Mouse (Mus musculus) cerebellum, postnatal 36 days (tissue): ENCODE measurements around the gene Gm43951.
A peak's percentile ranks its signal among the peaks of the same experiment; 100 is the strongest.

Source experiments
- DNase-seq, 2 experiments: peaks; one replicate each; pipeline ENCODE4 v3.0.0; 2021 to 2022; ENCODE audit warnings: mixed read lengths in 2 of 2

The Gm43951 gene

GRCm38 (mm10) chr11:72206341-72207203 is at the start of gene Gm43951:
Gene Gm43951, minus strand, starts transcription at chr11:72206840.
- peak; percentile 34 to 44 for DNase-seq

GRCm38 (mm10) chr11:72256441-72256840 is 49.8 kb upstream of the Gm43951 start:
- DNase-seq = no peak

DNA sequence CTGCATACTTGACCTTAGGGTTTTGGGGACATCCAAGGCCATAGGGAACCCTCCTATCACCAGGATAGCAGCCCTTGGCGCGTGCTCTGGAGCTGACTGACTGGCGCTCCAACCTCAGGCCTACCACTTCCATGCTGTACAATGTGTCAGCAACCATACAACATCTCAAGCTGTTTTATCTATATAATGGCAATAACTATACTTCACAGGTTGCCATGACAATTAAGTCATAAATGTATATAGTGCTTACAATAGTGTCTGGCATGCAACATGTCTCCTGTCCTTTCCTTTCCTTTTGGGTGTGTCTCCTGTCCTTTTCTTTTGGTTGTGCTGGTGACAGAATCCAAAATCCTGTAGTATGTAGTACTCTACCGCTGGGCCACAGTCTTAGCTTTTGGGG is 49.0 kb upstream of the Gm43951 start:
- DNase-seq = no peak

DNA sequence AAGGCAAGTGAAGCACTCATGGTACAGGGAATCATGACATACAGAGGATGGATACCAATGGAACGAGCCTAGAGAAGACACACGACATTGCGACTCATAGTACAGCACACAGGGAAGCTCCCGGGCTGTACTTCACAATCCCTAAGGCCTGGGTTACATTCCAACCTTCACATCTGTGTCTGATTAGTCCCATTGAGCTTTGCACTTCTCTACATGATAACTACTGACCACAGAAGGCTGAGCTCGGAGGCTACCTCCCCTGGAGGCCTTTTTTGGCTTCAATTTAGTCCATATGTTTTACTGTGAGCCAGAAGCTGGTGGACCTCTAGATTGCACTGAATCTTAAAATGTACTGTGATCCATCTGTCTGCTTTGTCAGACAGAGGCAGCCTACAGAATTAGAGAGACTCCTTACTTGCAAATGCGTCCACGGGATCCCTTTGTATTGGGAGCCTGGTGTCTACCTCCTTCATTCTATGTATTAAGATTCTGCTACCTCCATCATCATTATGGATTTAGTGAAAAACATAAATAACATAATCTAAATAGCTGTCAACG is 38.6 kb upstream of the Gm43951 start:
- DNase-seq = no peak

GRCm38 (mm10) chr11:72240062-72240860 is 33.6 kb upstream of the Gm43951 start:
- no peak for DNase-seq

DNA sequence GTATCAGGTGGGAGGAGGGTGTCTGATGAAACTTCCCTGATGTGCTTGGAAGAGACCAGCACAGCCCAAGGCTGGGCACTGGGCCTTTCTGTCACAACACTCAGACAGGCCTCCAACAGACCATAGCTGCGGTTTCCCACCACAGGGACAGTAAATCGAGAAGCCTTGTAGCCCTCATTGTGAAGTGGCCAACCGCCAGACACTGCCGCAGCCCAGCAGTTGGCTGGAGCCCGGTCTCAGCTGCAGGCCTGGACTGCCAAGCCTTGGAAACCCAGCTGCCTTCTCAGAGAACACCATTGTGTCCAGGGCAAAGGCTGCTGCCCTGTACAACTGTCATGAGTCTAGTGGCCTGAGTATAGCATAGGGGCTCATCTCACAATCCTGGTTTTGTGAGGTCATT is 27.4 kb upstream of the Gm43951 start:
- peak; percentile 6 to 12 for DNase-seq

- no peak for DNase-seq
These were observed 26.4 kb upstream of the Gm43951 start for GRCm38 (mm10) chr11:72232991-72233390.

DNA sequence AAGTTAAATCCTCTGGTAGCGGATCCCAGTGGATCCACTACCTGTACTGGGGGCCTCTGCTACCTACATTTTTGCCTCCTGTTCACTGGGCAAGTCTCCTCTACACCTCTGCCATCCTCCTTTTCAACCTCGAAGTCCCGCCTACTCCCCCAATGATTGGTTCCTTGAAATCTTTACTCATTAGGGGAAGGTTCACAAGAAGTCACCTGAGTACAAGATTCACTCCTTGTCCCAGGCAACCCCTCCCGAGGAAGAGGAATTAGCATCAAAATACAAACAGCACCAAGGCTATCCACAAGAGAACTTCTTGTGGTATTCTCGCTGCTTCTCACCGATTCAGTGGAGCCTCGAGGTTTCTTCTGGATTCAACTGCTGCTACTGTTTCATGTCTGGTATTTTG is 25.4 kb upstream of the Gm43951 start:
- no peak for DNase-seq

- DNase-seq = no peak
These were observed 21.9 kb upstream of the Gm43951 start for GRCm38 (mm10) chr11:72228513-72228912.

GRCm38 (mm10) chr11:72226901-72227300 is 20.3 kb upstream of the Gm43951 start:
- DNase-seq = no peak

DNA sequence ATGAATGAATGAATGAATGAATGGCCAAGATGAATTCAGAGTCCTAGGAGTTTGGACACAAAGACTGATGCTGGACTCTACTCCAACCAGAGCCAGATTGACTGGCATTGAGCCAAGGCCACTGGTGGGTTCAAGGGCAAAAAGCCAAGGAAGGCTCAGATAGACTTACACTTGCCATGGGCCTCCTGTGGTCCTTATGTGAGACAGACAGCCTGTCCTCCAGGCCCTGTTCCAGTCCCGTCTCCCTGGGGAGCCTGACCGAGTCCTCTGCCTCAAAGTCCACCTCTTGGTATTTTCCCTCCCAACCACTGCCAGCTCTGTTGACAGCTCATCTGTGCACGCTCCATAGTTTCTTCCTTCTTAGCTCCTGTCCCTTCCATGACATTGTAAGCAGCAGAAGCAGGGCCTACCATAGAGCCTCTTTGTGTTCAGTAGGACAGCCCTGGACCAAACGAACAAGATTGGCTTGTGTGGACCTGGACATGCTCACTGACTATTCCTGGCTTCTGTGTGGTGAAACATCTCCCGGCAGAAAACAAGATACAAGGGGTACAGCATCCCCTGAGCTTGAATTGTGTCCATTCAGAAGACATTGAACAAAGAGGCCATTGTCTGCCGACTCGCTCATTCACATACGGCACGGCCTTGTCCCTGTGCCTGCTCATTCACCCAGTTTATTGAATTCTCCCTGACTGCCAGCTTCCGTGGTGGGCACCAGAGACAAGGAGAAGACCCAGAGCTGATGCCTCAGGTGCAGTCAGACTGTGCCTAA is 19.6 kb upstream of the Gm43951 start:
- DNase-seq = peak; percentile 58 to 61

DNA sequence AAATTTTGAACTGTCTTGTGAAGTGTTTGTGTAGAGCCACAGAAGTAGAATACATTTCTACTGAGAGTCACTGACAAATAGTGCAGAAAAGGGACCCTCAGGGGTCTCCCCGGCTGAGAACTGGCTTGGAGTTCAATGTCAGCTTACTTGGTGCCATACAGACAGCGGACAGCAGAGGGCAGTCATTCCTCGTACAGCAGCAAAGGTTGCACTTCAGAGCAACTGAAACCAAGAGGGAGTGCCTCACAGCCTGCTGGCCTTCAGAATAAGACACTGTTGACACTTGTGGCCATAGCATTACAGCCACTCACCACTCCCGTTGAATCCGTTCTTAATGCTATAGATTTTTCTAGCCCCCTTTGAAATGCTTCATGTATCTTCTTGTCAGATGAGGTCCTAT is 18.2 kb upstream of the Gm43951 start:
- DNase-seq = peak; percentile 81 to 85

DNA sequence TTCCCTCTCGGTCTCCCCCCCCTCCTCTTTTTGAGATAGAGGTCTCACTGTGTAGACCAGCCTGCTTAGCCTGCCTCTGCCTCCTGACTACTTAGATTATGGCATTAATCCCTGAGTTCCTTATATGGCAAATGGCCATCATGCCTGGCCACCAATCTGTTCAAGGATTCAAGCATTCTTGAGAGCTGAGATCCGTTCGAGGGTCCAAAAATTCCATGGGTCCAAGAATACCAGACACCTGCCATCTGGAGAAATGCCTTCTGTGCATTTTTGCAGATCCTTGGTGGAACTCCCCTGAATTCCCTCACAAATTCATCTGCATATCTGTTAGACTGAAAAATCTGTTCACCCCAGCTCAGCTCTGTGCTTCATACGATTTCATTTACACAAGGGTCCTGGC is 16.8 kb upstream of the Gm43951 start:
- no peak for DNase-seq

GRCm38 (mm10) chr11:72221278-72221677 is 14.6 kb upstream of the Gm43951 start:
- peak; percentile 61 to 62 for DNase-seq

GRCm38 (mm10) chr11:72217116-72217515 is 10.5 kb upstream of the Gm43951 start:
- DNase-seq = no peak

DNA sequence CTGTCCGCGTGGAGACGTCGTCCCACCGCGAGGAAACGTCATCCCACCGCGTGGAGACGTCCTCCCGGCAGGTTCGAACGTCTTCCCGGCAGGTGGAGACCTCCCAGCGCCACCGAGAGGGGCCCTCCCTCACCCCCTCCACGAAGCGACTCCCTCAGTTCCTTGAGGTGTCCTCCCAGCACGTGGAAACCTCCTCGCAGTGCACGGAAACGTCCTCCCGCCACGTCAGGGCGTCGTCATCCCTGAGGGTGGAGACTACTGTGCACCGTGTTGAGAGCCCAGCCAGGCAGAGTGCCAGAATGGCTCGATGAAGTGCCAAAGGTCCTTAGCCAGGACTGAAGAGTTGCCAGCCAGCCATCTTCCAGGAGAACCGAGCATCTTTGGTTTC is 8.8 kb upstream of the Gm43951 start, which contains the start of gene Med31:
Gene Med31 (minus strand): TSS at position 183 of the 388 bp plus-strand sequence.
- DNase-seq = peak; percentile 84 to 86

GRCm38 (mm10) chr11:72214591-72215409 is 8.2 kb upstream of the Gm43951 start:
- peak; percentile 92 to 94 for DNase-seq

GRCm38 (mm10) chr11:72207834-72208377 is 1.3 kb upstream of the Gm43951 start:
- DNase-seq = no peak

GRCm38 (mm10) chr11:72207204-72207833 is 679 bp upstream of the Gm43951 start, which contains the start of the genes 4933427D14Rik and Txndc17:
Gene 4933427D14Rik, minus strand, starts transcription at chr11:72207459.
Gene Txndc17, plus strand, starts transcription at chr11:72207547.
- DNase-seq = peak; percentile 89 to 91

GRCm38 (mm10) chr11:72205256-72205655 is 1.4 kb downstream of the Gm43951 start:
- DNase-seq = peak in 1 of 2 experiments; percentile 9

DNA sequence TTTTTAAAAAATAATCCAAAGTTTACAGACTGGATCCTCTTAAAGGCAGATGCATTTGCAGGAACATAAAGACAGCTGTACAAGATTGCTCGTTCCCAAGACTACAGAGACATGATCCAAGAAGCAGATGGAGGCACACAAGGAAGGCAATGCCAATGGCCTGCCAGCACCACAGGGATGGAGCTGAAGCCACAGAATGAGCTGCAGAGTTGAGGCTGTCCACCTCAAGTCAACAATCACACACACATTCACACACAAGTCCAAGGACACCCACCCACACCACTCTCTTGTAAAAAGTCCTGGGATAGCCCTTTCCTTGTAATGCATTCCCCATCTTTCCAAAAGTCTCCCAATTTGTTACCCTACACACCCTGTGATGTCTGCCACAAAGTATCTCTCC is 3.2 kb downstream of the Gm43951 start:
- DNase-seq = peak; percentile 35 to 42
